Mouse (Mus musculus) kidney, postnatal 25 days (tissue): ENCODE data around the gene Nup37.
A peak's percentile ranks its signal among the peaks of the same experiment; 100 is the strongest.

ENCODE experiments used
- DNase-seq, 2 experiments: peaks; one replicate each; pipeline ENCODE4 v3.0.0; 2021; ENCODE audit warnings: mixed read lengths in 2 of 2

Gene Nup37

DNA sequence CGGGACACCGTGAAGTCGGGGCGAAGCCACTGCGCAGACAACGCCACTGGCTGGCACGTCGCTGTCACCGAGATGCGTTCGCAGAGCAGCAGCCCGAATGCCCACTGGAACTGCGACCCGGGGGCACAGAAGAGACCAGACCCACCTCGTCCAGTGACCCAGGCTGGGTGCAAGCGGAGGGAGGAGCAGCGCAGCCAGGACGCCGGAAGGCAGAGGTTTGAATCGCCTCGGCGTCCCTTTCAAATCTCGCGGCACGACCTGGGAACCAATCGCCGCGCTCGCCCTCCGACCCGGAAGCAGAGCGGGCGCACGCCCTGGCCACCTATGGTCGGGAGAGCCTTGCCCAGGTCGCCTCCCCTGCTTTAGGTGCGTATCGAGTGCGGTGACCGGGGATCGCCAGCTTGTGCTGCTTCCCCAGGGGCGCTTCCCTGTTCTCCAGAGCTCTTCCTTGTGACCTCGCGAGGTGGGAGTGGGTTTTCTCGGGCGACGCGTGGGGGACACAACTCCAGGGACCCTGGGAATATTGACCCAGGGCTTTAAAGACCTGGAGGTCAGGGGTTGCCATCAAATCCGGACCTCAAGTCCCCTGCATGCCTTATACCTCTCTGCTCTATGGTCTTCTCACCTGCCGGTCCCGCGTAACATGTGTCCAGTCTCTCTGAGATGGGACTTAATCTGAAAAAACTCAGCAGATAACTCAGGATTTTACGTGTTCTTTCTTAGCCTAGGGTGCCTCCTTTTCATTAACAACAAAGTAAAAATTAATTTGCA is at the start of gene Nup37, which contains the start of gene Parpbp:
Gene Nup37 (plus strand): TSS at position 286 of the 771 bp plus-strand sequence.
Gene Parpbp (minus strand): TSS at position 235 of the 771 bp plus-strand sequence.
- DNase-seq = peak; percentile 86 to 93

DNA sequence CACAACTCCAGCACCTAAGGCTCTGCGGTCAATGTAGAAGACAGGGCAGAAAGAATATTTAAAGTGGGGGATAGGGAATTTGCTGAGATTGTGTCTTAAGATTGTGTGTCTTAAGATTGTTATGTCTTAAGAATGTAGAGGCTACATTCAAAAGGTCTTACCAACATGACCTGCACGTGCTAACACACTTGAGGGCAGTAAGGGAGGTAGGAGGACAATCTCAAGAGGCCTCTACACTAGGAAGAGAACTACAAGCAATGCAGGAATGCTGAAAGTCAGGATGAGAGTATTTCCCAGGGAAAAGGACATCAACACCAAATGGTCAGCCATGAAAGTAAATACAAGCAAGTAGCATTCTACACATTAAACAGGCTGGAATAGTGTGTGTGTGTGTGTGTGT is 40.6 kb upstream of the Nup37 start:
- DNase-seq = no peak

DNA sequence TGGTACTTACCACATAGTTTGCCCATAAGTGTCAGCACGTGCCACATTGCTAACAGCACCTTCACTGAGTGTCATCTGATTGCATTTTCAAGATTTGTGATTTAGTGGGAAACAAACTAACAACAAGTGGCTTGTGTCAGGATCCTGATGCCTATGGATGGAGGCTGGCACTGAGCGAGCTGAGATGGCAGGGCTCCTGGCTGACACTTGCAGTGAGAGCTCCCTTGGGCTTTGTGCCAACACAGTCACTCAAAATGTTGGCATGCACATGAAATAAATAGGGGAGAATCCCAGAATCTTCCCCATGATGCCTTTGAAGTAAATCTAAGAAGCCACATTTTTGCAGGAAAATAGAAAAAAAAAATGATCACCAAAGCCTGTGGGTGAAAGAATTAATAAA is 33.5 kb upstream of the Nup37 start:
- no peak for DNase-seq

DNA sequence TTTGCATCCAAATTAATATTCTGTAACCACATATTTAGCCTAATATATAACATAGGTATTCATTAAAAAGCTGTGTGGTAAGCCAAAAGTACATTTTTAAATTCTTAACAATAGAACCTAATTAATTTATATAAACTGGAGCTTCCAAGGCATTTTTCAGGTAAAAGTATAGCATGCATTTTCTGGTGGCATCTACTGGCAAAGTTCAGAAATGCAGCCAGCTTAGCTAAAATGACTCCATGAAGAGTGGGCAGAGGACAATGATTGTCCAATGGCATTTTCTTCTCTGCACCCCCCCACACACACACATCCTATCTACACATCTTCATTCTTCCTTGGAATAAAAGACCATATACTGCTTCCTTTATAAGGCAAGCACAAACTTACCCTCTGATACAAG is 27.1 kb upstream of the Nup37 start:
- DNase-seq = no peak

DNA sequence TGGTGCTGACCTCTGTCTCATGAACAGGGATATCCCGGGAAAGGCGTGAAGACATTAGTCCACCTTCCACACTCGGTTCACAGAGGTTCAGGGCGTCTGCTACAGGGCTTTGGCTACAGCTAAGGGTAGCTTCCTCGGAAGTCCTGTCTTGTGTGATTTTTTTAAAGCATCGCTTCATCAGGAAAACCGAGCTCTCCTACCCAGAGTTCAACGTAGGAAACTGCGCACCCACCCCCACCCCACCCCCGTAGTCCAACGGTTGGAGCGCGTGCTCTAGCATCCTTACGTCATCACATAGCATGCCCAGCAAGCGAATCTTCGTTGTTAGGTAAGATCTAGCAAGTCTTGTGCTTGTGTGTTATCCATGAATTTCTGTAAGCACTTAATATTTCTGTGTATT is 11.2 kb upstream of the Nup37 start:
- DNase-seq = no peak

DNA sequence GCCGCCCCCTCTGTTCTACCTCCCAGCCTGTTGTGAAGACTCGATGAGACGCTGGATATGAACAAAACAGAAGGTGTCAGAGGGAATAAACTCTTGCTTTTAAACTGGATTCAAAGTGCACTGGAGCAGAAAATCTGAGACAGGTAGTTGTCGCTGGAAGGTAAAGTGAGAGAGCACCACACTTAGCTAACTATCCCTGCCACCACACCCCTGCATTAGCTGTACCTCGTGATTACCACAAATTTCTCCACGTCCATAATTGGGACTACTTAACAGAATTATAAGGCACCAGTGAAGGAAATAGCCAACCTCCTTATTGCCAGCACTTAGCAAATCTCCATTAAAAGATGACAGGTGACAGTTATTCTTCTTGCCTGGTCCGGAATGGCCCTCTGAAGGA is 605 bp upstream of the Nup37 start:
- no peak for DNase-seq

DNA sequence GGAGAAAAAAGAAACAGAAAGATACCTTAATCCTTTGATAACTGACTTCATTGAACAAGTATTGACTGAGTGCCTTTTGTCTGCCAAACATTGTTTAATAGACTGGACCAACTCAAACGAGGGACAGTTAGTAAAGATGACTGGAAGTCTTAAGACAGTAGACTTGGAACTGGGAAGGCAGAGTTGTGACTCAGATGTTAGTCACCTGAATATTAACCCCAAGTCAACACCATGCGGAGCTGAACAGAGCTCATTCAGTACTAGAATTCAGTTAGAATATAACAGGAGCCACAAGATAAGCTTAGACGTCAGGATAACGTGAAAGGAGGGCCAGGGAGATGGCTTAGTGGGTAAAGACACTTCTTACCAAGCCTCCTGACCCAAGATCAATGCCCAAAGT is 3.6 kb downstream of the Nup37 start:
- no peak for DNase-seq

DNA sequence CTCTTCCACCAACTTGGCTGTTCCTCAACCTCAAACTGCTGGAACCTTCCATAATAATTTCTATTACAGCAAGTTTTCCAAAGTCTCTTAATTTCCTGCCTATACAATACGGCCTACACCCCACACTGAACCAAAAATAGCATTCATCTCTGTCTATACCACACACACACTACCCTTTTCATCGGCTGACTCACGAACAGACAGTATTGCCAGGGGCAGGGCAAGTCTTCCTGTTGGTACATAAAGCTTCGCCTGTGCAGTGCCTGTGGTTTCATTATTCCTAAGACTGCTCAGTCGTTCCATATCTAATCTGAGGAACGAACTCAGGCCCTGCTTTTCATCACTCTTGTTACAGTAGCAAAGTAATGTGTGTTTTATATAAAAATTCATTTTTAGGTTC is 4.9 kb downstream of the Nup37 start:
- no peak for DNase-seq

DNA sequence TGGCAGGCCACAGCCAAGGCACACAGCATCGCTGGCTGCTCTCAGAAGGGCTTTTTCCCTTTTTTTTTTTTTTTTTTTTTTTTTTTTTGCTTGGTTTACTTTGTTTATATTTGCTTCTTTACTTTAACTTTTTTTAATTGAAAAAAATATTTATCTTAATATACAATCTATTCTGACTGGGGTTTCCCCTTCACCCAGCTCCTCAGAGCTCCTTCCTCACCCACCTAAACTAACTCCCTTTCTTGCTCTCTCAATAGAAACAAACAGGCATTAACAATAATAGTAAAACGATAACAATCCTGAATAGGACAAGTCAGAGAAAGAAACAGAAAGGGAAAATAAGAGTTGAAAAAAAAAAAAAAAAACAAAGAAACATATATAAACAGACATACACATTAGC is 15.3 kb downstream of the Nup37 start:
- no peak for DNase-seq

DNA sequence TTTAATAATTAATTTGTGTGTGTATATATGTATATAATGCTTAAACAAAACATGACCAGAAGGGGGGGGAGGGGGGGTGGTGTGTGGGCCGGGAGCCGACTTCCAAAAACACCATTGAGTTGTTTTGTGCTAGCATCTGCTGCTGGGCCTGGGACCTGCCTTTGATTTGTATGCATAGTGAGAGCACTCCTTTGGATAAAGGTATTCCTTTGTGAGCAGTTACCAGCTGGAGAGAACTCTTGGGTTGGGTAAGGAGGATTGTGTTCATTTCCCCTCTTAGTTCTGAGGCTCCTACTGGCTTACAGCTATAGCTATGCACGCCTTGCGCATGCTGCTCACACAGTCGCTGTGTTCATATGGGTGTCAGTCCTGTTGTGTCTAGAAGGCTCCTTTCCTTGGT is 15.9 kb downstream of the Nup37 start:
- no peak for DNase-seq

DNA sequence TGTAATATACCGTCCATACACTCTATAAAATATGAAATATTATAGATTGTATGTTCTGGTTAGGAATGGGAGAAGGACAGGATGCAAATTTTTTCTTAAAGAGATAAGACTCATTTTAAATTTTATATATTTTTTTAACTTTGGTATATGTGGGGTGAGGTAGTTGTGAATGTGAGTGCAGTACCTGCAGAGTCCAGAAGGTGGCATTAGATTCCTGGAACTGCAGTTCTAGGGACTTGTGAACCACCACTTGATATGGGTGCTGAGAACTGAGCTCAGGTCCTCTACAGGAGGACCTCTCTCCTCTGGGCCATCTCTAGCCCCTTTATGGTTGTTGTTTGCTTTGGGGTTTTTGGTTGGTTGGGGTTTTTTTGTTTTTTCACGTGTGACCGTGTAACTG is 19.4 kb downstream of the Nup37 start:
- DNase-seq = peak in 1 of 2 experiments; percentile 19

DNA sequence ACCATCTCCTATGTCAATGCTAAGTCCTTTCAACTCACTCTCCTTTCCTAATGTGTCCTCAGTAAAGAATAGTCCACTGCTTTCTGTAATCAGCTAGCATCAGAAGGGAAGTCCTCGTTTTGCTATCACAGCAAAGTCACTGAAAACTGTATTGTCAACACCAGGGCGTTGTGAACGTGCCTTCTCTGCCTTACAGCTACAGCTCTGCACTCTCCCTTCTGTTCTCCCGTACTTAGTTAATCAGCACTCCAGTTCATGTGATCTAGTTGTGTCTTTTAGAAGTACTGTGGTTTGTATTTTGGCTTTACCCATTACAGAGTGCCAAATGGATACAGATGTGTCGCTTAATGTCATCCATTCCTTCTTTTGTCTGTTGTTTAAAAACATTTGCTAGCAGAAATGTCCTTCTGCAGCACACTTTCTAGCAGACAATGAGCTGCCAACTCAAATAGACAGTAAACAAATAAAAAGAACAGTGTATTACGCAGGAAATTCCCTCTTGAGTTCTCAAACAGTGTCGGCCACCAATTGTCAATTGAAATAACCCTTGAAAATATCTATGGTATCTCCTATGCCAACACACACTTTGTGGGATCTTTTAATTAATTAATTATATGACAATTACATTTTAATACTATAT is 20.8 kb downstream of the Nup37 start:
- no peak for DNase-seq

DNA sequence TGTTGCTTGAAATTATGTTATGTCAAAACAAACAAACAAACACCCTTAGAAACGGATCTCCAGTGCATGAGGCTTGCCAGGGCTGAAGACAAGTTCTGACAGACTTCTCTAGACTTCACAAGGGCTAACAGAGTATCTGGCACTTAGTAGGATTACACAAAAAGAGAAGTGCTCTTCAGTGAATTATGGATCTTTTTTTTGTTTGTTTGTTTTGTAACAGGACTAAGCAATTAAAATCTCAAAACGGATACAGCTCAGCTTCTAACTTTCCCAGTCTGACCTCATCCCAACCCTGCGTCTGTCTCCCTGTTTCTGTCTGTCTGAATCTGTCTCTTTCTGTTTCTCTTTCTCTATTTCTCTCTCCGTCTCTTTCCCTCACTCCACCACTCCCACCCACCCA is 53.7 kb downstream of the Nup37 start:
- no peak for DNase-seq

DNA sequence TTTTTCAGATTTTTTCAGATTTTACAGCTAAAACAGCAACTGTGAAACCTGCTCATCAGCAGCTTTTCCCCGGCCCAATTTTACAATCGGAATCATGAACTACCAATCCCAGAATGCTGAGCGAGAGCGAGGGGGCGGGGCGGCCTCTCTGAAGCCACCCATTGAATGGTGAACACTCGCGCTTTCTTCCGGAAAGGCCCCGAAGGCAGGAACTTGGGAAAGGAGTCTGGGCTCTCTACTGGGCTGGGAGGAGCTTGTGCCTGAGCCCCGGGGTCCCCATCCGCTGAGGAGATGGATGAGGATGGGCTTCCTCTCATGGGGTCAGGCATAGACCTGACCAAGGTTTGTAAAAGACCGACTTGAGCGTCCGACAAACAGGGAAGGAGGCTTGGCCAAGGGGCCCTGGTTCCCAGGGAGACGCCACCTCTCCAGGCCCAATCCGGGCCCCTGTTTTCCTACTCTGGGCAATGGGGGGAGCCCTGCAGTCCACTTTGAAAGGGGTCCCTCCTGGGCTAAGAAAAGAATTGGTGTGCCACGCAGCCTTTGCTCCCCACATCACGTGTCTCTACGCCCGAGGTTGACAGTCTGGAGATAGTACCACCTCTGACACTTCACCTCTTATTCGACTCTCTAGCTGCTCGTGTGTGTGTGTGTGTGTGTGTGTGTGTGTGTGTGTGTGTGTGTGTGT is 54.3 kb downstream of the Nup37 start, which contains the start of gene Washc3:
Gene Washc3 (plus strand): TSS at position 143 of the 688 bp plus-strand sequence.
- DNase-seq = peak; percentile 95 to 97

DNA sequence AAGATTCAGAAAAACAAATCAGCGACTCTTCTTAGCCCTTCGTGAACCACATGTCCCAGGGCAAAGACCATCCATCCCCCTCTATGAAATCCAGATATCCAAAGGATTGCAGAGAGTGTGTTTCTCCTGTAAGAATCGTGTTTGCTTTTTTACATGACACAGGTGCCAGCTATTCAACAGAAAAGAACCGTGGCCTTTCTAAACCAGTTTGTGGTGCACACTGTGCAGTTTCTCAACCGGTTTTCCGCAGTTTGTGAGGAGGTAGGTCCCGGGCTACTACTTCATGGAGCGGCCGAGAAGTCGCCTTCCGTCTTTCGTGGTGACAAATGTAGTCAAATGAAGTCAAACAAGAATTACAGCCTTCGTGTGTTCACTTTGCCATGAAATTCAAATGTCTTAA is 54.9 kb downstream of the Nup37 start:
- no peak for DNase-seq

DNA sequence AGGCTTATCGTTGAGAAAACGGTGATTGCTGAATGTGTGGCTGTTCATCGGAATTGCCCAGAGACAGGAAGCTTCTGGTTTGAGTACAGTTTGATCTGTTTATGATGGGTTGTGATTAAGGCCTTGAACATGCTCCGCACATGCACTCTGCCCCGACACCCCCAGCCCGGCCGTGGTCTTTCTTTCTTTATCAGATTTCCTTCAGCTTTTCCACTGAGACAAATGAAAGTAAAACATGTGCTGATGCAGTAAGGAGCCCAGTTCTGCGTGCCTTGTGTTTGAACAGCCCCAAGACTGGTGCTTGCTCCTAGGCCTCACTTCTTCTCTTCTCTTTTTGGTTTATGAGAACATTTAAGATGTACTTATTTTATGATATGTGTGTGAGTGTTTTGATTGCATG is 55.8 kb downstream of the Nup37 start:
- DNase-seq = no peak

DNA sequence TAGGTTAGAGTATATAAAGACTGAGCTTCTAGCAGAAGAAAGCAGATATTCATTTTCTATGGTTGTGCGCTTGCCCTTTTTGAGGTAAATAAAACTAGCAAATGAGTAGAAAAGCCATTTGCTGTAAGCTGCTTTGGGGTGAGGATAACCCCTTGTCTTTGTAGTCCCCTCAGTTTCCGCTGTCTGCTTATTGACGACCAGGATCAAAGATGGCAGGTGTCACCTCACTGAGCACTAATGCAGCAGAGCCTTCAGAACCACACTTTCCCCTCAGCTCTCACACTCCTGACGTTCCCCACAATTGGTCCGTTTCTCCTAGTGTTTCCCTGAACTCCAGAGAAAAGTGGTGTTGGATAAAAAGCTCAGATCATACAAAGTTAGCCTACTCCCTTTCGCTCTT is 56.4 kb downstream of the Nup37 start:
- DNase-seq = no peak

DNA sequence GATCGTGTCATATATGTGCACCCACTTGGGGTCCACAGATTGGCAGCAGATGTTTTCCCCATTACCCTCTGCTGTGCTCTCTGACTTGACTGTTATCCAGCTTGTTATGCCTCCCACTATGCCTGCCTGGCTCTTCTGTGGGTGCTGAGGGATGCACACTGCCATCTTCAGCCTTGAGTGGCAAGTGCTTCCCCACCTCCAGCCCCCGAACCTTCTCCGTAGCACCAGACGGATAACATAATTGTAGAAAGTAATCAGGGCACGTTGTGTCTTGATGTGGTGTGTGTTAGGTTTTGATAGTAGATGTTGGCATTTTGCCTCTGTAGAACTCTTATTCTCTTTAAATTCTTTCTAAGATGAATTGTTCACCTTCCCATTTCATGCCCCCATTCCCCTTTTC is 65.9 kb downstream of the Nup37 start:
- no peak for DNase-seq

DNA sequence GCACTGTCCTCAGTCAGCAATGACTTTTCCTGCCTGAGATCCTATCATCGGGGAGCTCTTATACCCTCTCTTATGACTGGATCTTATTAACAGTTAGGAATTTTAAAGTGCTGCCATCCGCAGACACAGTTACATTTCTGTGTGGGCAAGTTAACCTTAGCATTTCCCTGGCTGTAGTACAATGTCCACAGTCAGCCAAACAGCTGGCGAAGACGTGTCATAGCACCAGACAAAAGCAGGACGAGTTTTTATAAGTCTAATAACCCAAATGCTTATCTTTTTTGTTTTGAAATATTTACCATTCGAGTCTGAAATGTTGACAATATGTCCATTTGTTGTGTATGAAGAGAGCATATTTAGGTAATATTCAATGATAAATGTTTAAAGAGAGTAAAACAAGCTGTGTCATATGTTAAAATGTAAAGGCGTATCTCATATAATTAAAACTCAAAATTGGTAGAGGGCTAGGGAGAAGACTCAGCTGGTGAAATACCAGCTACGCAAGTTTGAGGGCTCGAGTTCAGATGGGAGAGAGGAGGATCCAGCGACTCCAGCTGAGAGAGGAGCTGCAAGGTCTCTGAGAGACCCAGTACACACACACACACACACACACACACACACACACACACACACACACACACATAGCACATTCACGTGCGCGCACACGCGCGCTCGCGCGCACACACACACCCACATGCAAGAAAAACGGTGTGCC is 68.2 kb downstream of the Nup37 start:
- DNase-seq = no peak

DNA sequence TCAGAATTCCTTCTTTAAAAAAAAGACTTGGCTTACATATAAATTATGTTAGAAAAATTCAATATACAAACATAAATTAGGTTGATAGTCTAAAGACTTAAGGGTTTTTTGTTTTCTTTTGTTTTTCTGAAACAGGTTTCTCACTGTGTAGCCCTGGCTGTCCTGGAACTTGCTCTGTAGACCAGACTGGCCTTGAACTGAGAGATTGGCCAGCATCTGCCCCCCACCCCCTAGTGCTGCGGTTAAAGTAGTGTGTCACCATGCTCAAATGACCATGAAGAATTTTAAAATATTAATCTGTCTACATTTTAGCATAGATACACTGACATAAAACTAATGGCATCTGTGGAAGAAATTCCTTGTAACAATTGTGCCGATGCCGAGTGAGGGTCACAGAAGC is 71.4 kb downstream of the Nup37 start:
- no peak for DNase-seq

DNA sequence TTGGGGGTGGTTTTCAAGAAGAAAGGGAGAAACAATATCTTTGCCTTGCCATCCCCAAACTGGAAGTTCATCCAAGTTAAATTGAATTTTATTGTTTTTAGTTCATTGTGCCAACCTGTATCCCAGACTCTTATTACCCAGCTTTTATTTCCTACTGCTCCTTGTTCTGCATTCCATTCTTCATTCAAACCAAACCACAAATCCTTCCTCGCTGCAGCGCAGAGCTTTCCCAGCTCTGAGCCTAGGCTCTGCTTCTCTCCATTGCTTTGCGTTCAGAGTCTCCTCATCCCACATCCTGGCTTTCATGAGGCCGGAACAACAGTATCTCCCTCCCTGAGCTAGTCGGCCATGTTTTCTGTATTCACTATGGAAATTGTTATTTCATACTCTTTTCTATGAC is 74.9 kb downstream of the Nup37 start:
- DNase-seq = no peak

DNA sequence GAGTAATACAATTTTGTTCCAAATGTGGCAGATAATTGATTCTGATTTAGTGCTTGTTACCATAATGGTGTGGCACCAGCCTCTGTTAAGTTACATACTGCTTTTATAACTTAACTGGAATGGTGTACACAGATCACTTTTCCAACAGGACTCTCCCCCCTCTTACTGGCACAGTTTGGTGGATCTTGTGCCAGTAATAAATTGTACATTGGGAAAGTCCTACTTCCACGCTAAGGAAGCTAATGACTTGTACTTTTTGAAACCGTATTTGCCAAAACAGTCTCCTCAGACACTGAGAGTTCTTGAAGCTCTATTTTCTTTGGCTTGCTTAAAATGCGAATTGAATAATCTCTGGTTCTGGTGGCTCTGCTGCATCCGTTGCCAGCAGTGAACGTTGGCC is 78.6 kb downstream of the Nup37 start:
- DNase-seq = no peak

DNA sequence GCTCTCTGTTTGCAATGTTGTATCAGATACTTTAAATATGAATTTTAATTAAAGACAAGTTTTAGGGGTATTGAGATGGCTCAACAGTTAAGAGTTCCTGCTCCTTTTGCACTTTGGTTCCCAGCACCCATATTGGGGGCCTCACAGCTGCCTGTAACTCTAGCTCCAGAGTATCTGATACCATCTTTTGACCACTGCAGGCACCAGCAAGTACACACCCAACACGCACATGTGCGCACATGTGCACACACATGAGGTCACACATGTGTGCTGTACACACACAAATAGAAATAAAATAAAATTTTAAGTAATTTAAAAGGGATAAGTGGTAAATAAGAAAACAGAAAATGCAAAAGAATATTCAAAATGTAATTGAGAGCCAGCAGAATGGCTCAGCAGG is 81.2 kb downstream of the Nup37 start:
- DNase-seq = no peak
